Mouse (Mus musculus): ENCODE measurements around the gene Zfp60.
A peak's percentile ranks its signal among the peaks of the same experiment; 100 is the strongest.

Gene Zfp60

GRCm38 (mm10) chr7:27731281-27731883, at the start of gene Zfp60:
TSS of gene Zfp60 (plus strand) at chr7:27731389.
- peak; percentile 95 for DNase-seq (ENCODE audit: low read depth, low spot score)

DNA sequence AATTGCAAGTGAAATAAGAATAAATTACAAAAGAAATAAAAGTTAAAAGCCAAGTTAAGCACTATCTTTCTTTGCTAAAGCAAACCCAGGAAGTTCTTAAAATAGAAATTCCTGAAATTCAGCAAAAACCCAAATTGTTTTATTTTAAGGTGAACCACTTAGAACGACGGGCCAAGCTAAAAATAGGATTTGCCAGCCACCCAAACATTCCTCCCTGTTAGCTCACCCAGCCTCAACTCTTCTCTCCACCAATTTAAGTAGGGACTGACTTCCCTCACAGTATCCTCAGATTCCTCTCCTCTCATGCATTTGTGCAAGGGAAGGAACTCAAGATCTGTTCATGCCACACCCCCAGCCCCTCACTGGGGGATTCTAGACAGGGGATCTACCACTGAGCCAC, 48.0 kb upstream of the Zfp60 start:
- peak; percentile 61 for DNase-seq (ENCODE audit: low read depth, low spot score)

DNA sequence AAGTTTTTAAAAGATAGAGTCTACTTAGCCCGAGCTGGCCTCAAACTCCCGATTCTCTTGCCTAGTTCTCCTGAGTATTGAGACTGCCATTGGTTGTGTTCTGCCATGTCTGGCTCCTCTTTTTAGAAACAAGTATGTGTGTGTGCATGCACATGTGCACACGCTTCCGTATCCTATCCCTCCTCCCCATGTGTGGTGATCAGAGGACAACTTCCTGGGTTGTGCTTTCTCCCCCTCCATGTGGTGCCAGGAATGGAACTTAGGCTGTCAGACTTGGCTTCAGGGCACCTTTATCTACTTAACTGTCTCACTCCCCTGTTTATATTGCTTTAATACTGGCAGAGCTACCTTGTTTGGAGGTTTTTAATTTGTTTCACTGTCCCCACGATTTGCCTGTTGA, 46.0 kb upstream of the Zfp60 start:
- no peak for DNase-seq (ENCODE audit: low read depth, low spot score)

- peak; percentile 73 for DNase-seq (ENCODE audit: low read depth, low spot score)
Observed at GRCm38 (mm10) chr7:27685681-27686080, 45.5 kb upstream of the Zfp60 start.

- no peak for DNase-seq (ENCODE audit: low read depth, low spot score)
Observed at GRCm38 (mm10) chr7:27687043-27687442, 44.1 kb upstream of the Zfp60 start.

- no peak for DNase-seq (ENCODE audit: low read depth, low spot score)
Observed at GRCm38 (mm10) chr7:27687836-27688235, 43.4 kb upstream of the Zfp60 start.

GRCm38 (mm10) chr7:27688246-27688788, 42.9 kb upstream of the Zfp60 start:
- no peak for DNase-seq (ENCODE audit: low read depth, low spot score)

DNA sequence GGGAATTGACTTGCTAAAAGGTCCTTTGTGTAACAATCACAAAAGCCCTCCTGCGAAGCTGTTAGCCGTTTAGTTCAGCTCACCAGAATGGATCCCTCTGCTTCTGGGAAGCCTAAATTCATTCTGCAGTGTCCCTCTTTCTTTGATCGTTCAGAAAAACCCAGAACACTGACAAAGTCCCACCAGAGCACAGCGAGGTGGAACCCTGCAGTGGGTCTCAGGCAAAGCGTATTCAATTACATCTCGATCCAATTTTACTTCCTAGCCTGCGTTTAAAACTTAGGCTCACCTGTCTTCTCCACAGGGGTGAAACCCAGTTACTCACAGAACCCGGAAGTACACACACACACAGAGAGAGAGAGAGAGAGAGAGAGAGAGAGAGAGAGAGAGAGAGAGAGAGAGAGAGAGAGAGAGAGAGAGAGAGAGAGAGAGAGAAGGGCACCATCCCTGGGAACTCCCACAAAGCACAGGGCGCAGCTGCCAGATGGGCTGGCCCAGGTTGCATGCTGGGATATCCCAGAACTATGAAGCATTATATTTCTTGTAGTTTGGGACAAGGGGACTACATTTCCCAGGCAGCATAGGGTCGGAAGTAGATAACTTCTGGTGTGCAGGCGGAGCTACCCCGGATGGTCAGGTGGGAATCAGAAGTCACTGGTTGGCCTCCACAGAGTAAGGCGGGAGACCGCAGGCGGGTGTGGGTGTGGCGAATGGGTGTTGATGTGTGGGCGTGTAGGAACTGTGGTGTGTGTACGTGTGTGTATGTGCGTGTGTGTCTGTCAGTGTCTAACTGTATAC, 42.2 kb upstream of the Zfp60 start, which contains the start of gene Zfp607b:
Gene Zfp607b, plus strand, starts transcription at position 526 of the 798 bp plus-strand sequence.
- DNase-seq (ENCODE audit: low read depth, low spot score) = peak; percentile 99

DNA sequence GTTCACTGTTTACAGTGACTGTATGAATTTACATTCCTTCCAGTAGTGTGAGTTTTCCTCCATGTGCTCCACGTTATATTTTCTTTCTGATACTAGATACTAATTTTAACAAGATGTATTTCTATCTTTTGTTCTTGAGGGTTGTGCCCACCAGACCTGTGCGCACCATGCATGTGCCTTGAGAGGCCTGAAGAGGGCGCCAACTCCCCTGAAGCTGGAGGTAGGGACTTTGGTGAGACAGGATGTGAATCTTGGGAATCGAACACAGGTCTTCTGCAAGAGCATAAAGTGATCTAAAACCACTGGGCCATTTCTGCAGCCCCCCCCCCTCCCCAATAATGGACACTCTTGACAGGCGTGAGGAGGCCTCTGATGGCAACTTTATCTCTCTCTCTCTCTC, 40.1 kb upstream of the Zfp60 start:
- peak; percentile 65 for DNase-seq (ENCODE audit: low read depth, low spot score)

DNA sequence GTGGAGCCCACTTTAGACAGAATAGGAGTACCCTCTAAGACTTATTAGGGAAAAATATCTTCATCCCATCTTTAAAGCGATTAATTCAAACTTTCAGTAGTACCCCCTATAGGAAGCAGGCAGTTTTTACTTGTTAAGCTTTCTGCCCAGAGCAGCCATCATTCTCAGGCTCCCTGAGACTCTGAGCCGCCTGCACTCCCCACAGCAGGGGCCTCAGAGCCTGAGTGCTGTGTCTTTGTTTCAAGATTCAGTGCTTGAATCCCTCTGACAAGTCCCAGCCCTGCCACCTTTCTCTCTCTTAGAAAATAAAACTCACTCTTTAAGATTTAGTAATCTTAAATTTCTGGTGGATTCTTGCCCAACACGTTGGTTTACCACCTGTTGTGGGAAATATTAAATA, 34.5 kb upstream of the Zfp60 start:
- DNase-seq (ENCODE audit: low read depth, low spot score) = no peak

- DNase-seq (ENCODE audit: low read depth, low spot score) = peak; percentile 69
Observed at GRCm38 (mm10) chr7:27710402-27710801, 20.8 kb upstream of the Zfp60 start.

GRCm38 (mm10) chr7:27721951-27722350, 9.2 kb upstream of the Zfp60 start:
- DNase-seq (ENCODE audit: low read depth, low spot score) = no peak

- DNase-seq (ENCODE audit: low read depth, low spot score) = peak; percentile 87
Observed at GRCm38 (mm10) chr7:27725566-27726538, 5.3 kb upstream of the Zfp60 start.

DNA sequence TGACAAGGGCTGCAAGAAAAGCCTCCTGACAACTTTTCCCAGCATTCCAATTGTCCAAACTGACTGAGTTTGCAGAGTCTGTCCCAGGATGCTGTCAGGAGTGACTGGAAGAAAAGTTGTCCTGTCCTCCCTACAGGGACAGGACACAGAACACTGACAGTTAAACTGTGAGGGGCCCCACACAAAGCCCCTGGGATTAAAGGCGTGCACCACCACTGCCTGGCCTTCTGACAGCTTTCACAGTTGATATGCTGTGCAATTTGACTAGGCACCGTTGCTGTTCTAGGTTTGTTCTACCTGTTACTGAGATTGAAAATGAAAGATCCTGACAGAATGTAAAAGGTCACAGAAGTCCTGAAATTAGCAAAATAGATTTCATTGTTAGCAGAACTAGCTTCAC, 3.7 kb upstream of the Zfp60 start:
- DNase-seq (ENCODE audit: low read depth, low spot score) = no peak

DNA sequence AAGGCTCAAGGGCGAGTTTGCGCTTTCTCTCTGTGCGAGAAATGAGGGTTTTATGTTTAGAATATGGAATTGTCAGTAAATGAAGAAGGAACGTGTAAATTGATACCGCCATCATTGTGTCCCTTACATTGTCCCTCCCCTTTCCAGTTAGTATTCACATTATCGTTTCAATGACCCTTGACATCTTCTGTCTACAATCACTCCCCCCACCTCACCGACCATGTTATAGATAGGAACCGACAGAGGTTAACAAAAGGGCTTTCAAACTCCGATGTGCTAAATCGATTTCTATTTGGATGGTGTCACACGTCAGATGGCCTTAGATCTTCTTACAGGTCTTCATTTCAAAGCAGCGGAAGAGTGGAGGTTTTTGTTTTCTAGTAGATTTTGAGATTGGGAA, 757 bp downstream of the Zfp60 start:
- DNase-seq (ENCODE audit: low read depth, low spot score) = no peak

- DNase-seq (ENCODE audit: low read depth, low spot score) = no peak
Observed at GRCm38 (mm10) chr7:27732508-27732907, 1.3 kb downstream of the Zfp60 start.

- peak; percentile 70 for DNase-seq (ENCODE audit: low read depth, low spot score)
Observed at GRCm38 (mm10) chr7:27735457-27735856, 4.3 kb downstream of the Zfp60 start.

GRCm38 (mm10) chr7:27756351-27757047, 25.3 kb downstream of the Zfp60 start:
- DNase-seq (ENCODE audit: low read depth, low spot score) = peak; percentile 90

DNA sequence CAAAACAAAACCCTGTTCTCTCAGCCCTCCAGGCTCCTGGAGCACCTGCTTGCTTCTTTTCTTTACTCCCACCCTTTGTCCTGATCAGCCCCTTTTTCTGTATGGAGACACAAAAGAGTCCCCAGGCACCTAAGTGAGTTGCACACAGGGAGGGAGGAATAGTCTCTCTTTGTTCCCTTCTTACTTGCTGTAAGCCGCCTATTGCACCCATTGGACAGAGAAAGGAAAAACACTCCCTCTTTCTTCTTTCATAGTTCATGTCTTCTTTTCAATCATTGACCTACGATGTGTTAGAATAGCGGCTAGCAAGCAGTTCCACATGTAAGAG, 25.8 kb downstream of the Zfp60 start:
- no peak for DNase-seq (ENCODE audit: low read depth, low spot score)

DNA sequence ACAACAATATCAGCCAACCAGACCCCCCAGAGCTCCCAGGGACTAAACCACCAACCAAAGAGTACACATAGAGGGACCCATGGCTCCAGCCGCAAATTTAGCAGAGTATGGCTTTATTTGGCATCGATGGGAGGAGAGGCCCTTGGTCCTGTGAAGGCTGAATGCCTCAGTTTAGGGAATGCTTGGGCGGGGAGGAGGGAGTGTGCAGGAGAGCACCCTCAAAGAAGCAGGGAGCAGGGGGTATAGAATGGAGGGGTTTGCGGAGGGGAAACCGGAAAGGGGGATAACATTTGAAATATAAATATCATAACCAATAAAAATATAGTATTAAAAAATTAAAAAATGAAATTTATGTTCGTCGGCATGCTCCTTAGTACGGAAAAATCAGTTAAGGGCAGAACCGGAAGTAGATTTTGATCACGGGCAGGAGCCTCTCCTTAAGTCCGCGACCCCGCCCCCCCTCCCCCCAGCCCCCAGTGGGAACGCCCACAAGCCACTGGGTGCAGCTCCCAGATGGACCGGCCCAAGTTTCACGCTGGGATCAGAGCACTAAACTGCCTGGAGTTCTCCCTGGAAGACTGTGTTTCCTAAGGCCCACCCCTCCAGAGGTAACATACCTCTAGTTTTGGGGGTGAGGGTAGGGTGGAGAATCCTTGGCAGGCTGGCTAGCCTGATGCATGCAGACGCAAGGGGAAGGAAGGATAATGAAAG, 34.1 kb downstream of the Zfp60 start:
- no peak for DNase-seq (ENCODE audit: low read depth, low spot score)

GRCm38 (mm10) chr7:27789306-27789705, 58.1 kb downstream of the Zfp60 start:
- DNase-seq (ENCODE audit: low read depth, low spot score) = peak; percentile 17
